Mouse (Mus musculus) heart, embryonic 11.5 days (tissue): ENCODE results near the gene Scamp1. TPM values are rescaled to one million over a fixed set of nuclear protein-coding genes. Genes with fewer than 3 reads are reported as not detected.

Experiments used
- ATAC-seq: fragments of 200-750 bp; cut with Nextera tagmentation; replicated peaks from 2 replicates; pipeline ENCODE4 v1.8.0; 2017; ENCODE audit warnings: moderate library complexity; ENCODE audit not compliant: insufficient number of reproducible peaks, low FRiP score, low TSS enrichment
- H3K27ac ChIP-seq: fragments of 300-500 bp; sonication (generic); 2 replicates; pipeline ENCODE4 v1.5.1; 2014; ENCODE audit warnings: mild to moderate bottlenecking, low read depth, low read length
- H3K27me3 ChIP-seq: fragments of 300-500 bp; sonication (generic); 2 replicates; pipeline ENCODE4 v1.6.1; 2014; ENCODE audit warnings: mild to moderate bottlenecking, low read length, mixed read lengths; ENCODE audit not compliant: control insufficient read depth, insufficient read depth
- H3K36me3 ChIP-seq: fragments of 300-500 bp; sonication (generic); 2 replicates; pipeline ENCODE4 v1.6.1; 2014; ENCODE audit warnings: mild to moderate bottlenecking, low read length, moderate library complexity, mixed read lengths; ENCODE audit not compliant: control insufficient read depth, insufficient read depth
- H3K4me1 ChIP-seq: fragments of 300-500 bp; sonication (generic); 2 replicates; pipeline ENCODE4 v1.6.1; 2014; ENCODE audit warnings: low read length; ENCODE audit not compliant: control insufficient read depth, insufficient read depth
- H3K4me2 ChIP-seq: fragments of 300-500 bp; sonication (generic); 2 replicates; pipeline ENCODE4 v1.6.1; 2014; ENCODE audit warnings: mild to moderate bottlenecking, moderate library complexity
- H3K4me3 ChIP-seq: fragments of 300-500 bp; sonication (generic); 2 replicates; pipeline ENCODE4 v1.5.1; 2014; ENCODE audit warnings: low read depth, low read length
- H3K9ac ChIP-seq: fragments of 300-500 bp; sonication (generic); 2 replicates; pipeline ENCODE4 v1.6.1; 2014; ENCODE audit warnings: mild to moderate bottlenecking, low read depth, low read length, moderate library complexity
- H3K9me3 ChIP-seq: fragments of 300-500 bp; sonication (generic); replicated peaks from 2 replicates; pipeline ENCODE4 v1.6.1; 2016; ENCODE audit warnings: low read length; ENCODE audit not compliant: control insufficient read depth
- WGBS: fragments of 180-500 bp; shearing (Covaris S2); extraction: QIAGEN DNeasy Blood & Tissue Kit; methylation state at CpG from one replicate; pipeline ENCODE4 v1.1.7; 2014; ENCODE audit not compliant: insufficient replicate concordance; 5-methylcytosine and 5-hydroxymethylcytosine counted together
- polyA plus RNA-seq: library from polyadenylated mRNA; unstranded; fragments of >200 nt; fragmentation: Nextera tagmentation; extraction: Ambion mirVana; gene quantifications from 2 replicates; pipeline ENCODE4 v1.2.1, GENCODE M21; 2014

The Scamp1 gene
- polyA plus RNA-seq, 1 experiment from 2014 or later, result 21.2 TPM

DNA sequence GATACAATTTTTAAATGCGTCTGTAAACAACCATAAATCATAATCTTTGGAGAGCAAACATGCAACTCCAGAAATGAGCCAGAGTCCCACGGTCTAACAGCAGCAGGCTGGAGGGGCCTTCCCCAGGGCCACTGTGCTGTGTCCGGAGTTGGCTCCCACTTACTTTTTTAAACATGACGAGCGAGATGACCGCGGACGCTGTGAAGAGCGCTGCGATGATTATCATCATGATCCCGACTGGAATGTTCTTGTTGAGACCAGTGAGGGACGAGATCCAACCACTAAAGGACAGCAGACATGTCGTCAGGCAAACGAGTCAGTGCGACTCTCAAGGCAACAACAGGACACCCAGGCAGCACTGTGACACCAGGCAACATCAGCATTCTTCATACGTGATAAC lies 77.7 kb downstream of the Scamp1 start:
- Histone ChIP-seq H3K9ac (no peak overlapping the region), H3K9me3 (no peaks in the 10 kb centered on the region; the same call in 1 of the 2 replicates), H3K4me1 (no peaks in the 10 kb centered on the region), H3K4me3 (no peak overlapping the region), H3K4me2 (no peak overlapping the region), H3K36me3 (peaks cover 2% of the 10 kb centered on the region), H3K27ac (no peak overlapping the region), H3K27me3 (no peaks in the 10 kb centered on the region)
- 90% methylated on average over 16 of the region's 16 CpGs for WGBS
- ATAC-seq, result no peak

DNA sequence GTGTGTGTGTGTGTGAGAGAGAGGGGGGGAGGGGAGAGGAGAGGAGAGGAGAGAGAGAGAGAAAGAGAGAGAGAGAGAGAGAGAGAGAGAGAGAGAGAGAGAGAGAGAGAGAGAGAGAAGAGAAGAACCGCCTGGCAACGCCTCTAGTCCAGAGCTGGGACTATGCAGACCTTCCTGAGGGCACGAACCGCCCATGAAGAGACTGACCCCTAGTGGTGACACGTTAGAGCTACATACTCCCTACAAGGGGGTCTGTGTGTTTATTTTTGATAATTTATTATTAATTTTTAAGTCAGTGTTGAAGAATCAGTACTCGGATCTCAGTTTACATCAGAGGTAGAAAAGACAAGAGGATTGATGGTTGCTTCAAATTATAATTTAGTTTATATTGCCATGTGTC lies 80.4 kb downstream of the Scamp1 start:
- 13% methylated on average over 6 of the region's 6 CpGs for WGBS
- no peak for ATAC-seq
- peaks cover 2% of the 10 kb centered on the region for H3K36me3 ChIP-seq

DNA sequence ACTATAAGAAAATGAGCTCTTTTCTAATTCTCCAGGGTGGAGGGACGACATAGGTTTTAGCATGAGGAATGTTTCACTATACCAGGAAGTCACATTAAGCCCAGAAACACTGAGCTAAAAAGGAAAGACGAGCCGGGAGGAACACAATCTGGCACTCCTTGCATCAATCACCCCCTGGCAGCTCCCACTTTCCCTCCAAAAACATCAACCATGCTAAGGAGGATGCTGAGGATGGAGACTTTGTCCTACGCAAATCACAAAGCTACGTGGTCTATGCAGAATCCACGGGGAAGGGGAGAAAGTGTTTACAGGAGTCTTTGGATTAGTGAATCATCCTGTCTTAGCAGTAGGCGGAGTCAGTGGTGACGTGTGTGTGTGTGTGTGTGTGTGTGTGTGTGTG lies 85.8 kb downstream of the Scamp1 start:
- ATAC-seq, result no peak
- H3K9ac ChIP-seq, result no peak overlapping the region
- no peak overlapping the region for H3K27ac ChIP-seq
- 0 out of 2 replicates have a peak, but pooled peaks cover 3% of the 10 kb centered on the region for H3K36me3 ChIP-seq
- no peak overlapping the region for H3K4me3 ChIP-seq
- H3K4me1 ChIP-seq, result no peaks in the 10 kb centered on the region
- WGBS, result 60% methylated on average over 8 of the region's 8 CpGs
- H3K27me3 ChIP-seq, result no peaks in the 10 kb centered on the region
- no peaks in the 10 kb centered on the region for H3K9me3 ChIP-seq
- H3K4me2 ChIP-seq, result no peak overlapping the region

More for the DNA sequence above, 80.4 kb downstream of the Scamp1 start:
- Histone ChIP-seq H3K9me3 (no peaks in the 10 kb centered on the region; the same call in 1 of the 2 replicates), H3K27me3 (no peaks in the 10 kb centered on the region), H3K4me3 (no peak overlapping the region), H3K9ac (no peak overlapping the region), H3K4me2 (no peak overlapping the region), H3K27ac (no peak overlapping the region), H3K4me1 (no peaks in the 10 kb centered on the region)

DNA sequence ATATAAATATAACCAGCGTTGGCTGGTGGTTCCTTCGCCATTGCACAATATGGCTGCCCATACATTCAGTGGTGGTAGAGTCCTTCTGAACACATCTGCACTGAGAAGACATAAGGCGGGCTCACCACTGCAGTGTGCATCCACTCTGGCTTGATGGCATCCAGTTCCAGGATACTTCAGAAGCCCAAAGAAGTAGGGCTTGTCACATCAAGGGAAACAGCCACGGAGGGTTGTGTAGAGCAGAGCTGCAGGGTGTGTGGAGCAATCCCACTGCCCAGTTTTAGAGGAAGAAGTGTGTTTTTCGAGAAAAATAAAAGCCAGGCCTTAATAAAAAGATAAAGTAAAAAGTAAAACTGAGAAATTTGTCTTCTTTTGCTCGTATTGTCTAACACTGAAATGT lies 87.0 kb downstream of the Scamp1 start:
- ATAC-seq, result no peak
- WGBS, result 85% methylated on average over 6 of the region's 6 CpGs
- 0 out of 2 replicates have a peak, but pooled peaks cover 3% of the 10 kb centered on the region for H3K36me3 ChIP-seq
- no peaks in the 10 kb centered on the region for H3K9me3 ChIP-seq
- H3K27ac ChIP-seq, result no peak overlapping the region
- H3K4me2 ChIP-seq, result no peak overlapping the region
- no peak overlapping the region for H3K9ac ChIP-seq
- no peaks in the 10 kb centered on the region for H3K27me3 ChIP-seq
- H3K4me3 ChIP-seq, result no peak overlapping the region
- no peaks in the 10 kb centered on the region for H3K4me1 ChIP-seq

DNA sequence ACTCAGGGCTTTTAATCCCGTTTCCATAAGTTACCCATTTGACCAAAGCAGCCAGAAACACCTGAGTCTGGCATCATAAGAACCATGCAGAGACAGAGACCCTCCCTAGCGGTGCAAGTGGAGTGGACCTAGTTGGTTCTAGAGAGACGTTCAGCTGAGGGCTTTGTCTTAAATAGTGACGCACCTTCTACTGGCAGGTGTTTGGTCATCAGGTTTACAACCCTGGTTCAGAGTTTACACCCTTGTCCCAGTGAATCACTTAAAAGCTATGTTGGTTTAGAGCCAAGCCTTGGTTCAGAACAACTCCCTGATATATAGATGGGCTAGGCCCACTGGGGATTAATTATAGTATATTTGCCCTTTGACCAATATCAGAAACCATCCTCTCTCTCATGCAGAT lies 92.4 kb downstream of the Scamp1 start:
- Histone ChIP-seq H3K36me3 (0 out of 2 replicates have a peak, but pooled peaks cover 3% of the 10 kb centered on the region), H3K9ac (no peak overlapping the region)

DNA sequence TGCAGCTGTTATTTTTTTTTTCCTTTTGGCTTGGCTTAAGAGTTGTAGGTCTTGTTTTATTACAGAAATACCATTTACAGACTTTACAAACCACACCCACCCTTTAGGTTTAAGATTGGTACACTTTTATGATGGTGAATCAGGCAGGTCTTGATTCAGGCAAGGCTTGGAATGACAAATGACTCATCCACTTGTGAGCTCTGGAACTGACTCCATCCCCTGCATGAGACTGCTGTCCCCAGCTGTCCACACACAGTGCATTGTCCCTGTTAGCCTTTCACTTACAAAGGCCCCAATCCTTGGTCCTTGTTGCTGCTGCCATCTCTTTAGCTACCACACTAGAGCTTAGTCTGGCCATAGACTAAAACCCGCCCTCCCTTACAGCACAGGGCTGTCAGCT lies 95.3 kb downstream of the Scamp1 start:
- Histone ChIP-seq H3K4me1 (peaks cover 8% of the 10 kb centered on the region; the same call in 1 of the 2 replicates), H3K36me3 (no peaks in the 10 kb centered on the region), H3K9ac (no peak overlapping the region), H3K4me3 (no peak overlapping the region), H3K4me2 (no peak overlapping the region), H3K27me3 (no peaks in the 10 kb centered on the region), H3K9me3 (no peaks in the 10 kb centered on the region), H3K27ac (no peak overlapping the region)
- WGBS, result 82% methylated on average over 1 of the region's 1 CpGs
- ATAC-seq, result no peak

More for the DNA sequence above, 92.4 kb downstream of the Scamp1 start:
- H3K4me3 ChIP-seq, result no peak overlapping the region
- no peak overlapping the region for H3K4me2 ChIP-seq
- no peaks in the 10 kb centered on the region for H3K9me3 ChIP-seq
- no peak for ATAC-seq
- H3K4me1 ChIP-seq, result peaks cover 5% of the 10 kb centered on the region; the same call in 1 of the 2 replicates
- WGBS, result 90% methylated on average over 4 of the region's 4 CpGs
- no peaks in the 10 kb centered on the region for H3K27me3 ChIP-seq
- H3K27ac ChIP-seq, result no peak overlapping the region

DNA sequence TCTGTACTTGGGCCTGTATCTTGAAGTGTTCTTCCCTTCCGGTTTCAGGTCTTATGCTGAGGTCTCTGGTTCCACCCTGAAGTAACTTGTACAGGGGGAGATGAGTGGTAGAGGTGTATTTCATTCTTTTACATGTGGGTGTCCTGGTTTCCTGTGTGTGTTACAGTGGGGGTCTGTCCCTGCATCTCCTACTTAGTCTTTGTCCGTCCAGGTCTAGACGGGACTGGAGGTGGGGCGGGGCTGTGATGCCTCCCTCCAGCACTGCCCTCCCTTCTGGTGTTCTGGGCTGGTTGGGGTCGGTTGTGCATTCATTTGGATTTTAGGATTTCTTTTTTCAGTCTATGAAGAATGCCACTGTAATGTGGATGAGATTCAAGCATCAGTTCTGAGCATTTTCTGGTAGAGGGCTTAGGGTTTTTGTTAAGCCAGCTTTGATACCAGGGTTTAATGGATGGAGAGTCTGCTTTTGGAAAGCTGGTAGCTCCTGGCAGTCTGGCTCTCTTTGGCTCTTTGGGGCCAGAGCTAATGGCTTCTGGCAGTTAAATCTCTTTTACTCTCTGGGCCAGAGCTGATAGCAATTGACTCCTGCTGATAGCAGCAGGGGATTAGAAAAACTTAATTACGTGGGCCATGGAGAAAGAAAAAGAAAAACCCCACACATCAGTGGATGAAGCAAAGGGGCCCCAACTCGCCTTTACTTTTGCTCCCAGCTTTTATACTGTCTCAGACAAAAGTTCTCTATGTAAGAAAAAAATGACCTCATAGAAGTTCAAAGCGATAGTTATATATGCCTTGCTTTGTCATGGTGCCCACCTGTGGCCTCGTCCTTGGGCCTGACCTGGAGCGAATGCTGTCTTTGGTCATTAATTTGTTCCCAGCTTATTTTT lies 97.2 kb downstream of the Scamp1 start:
- H3K4me2 ChIP-seq, result no peak overlapping the region
- no peaks in the 10 kb centered on the region for H3K9me3 ChIP-seq
- no peak for ATAC-seq
- WGBS, result 49% methylated on average over 10 of the region's 10 CpGs
- H3K36me3 ChIP-seq, result no peaks in the 10 kb centered on the region
- no peak overlapping the region for H3K4me3 ChIP-seq
- H3K4me1 ChIP-seq, result peaks cover 13% of the 10 kb centered on the region
- no peaks in the 10 kb centered on the region for H3K27me3 ChIP-seq
- H3K9ac ChIP-seq, result no peak overlapping the region
- no peak overlapping the region for H3K27ac ChIP-seq

DNA sequence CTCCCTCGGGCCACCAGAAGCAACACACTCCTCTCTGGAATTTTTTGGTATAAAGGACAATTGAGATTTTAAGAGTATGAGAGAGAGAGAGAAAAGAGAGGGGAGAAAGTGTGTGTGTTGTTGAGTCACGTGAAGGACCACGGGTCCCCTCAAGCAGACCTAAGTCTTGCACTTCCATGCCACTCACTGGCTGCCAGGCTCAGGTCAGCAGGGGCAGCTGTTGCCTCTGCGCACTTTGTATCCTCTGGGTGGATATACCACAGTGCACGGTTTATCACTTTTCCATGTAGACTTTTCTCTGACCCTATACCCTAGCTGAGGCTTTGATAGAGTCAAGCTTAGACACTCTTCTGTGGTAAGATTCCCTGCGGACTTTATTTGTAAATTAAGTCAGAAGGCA lies 100.0 kb downstream of the Scamp1 start:
- Histone ChIP-seq H3K4me1 (peaks cover 10% of the 10 kb centered on the region), H3K4me3 (no peak overlapping the region), H3K36me3 (no peaks in the 10 kb centered on the region), H3K4me2 (no peak overlapping the region), H3K27ac (no peak overlapping the region), H3K9ac (no peak overlapping the region), H3K27me3 (no peaks in the 10 kb centered on the region), H3K9me3 (no peaks in the 10 kb centered on the region)
- 76% methylated on average over 5 of the region's 6 CpGs for WGBS
- no peak for ATAC-seq
